Mouse (Mus musculus) lung, postnatal 0 days (tissue): Measurements from ENCODE around the gene Evx1.

Source experiments
- CTCF ChIP-seq: IDR thresholded peaks from 2 replicates; pipeline ENCODE4 v1.5.1; 2016; ENCODE audit warnings: antibody characterized with exemption, mild to moderate bottlenecking
- EP300 ChIP-seq: IDR thresholded peaks from 2 replicates; pipeline ENCODE4 v1.6.1; 2016; ENCODE audit warnings: antibody characterized with exemption, mild to moderate bottlenecking, control low read depth

GRCm38 (mm10) chr6:52267221-52267620 lies 46.1 kb upstream of the Evx1 start:
- TF ChIP-seq CTCF (no peak), EP300 (no peak)
